Mouse (Mus musculus): Measurements from ENCODE around the gene Rdm1.

Gene Rdm1

DNA sequence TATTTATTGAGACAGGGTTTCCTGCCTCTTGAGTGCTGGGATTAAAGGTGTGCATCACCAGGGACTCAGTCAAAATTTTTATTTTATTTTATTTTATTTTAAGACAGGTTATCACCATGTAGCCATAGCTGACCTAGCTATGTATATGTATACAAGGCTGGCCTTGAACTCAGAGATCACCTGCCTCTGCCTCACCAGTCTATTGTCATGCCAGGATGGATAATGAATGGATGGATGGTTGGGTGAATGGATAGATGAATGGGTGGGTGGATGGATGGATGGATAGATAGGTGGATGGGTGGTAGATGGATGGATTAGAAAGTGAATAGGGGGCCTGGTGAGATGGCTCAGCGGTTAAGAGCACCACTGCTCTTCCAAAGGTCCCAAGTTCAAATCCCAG is 55.0 kb downstream of the Rdm1 start:
- no peak for DNase-seq (ENCODE audit: low read depth)

DNA sequence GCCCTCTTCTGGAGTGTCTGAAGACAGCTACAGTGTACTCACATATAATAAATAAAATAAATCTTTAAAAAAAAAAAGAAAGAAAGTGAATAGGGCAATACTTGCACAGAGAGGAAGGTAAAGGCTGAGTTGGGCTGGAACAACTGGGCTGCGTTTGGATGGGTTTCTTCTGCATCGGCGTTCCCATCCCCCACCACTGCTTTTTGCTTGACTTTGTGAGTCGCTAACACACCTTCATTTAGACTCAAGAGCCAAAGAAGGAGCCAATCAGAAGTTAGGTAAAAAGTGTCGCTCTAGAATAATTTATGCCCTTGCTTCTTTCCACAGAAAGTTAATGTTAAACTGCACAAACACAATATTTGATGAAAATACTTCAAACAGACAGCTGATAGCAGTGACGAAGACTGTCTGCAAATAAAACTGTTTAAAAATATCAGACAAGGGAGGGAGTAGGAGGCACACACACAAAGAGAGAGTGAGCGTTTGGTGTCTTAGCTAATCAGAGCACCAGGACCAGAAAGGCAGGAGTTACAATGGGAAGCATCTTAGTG is 55.5 kb downstream of the Rdm1 start:
- DNase-seq (ENCODE audit: low read depth): no peak

All from 416B (cell line).